Mouse (Mus musculus) 416B (cell line): ENCODE data around the gene Amz2.

Experiments used
- DNase-seq: peaks from one replicate; pipeline ENCODE4 v3.0.0; 2011; ENCODE audit warnings: low read depth

Gene Amz2

GRCm38 (mm10) chr11:109494890-109495770, 69.4 kb downstream of the Amz2 start:
- DNase-seq: peak; percentile 73

GRCm38 (mm10) chr11:109495771-109496474, 70.2 kb downstream of the Amz2 start:
- DNase-seq: peak; percentile 85

- DNase-seq: no peak
Measured at GRCm38 (mm10) chr11:109496475-109496993, 70.8 kb downstream of the Amz2 start.

- DNase-seq: peak; percentile 85
Measured at GRCm38 (mm10) chr11:109496996-109497714, 71.4 kb downstream of the Amz2 start.

- DNase-seq: no peak
Measured at GRCm38 (mm10) chr11:109497990-109498389, 72.2 kb downstream of the Amz2 start.

GRCm38 (mm10) chr11:109500206-109500605, 74.5 kb downstream of the Amz2 start:
- no peak for DNase-seq
